25 mouse cellular contexts compared by ENCODE assay signal in genomic region chr1:83342726-83343250, GRCm38 (mm10).
DNase-seq lines count a peak whose midpoint lies in the region; ATAC-seq lines count a peak whose summit lies in the region.
"Had no signal": no experiment of that assay in that cellular context is flagged by ENCODE, and none has a peak within 500 bp of the region (broad histone marks: within the 10 kb centered on the region; RNA-seq: fewer than 3 reads in every experiment).

No protein-coding gene starts in this region.

- ATAC-seq in forebrain, embryonic 14.5 days, result no peak
- ATAC-seq in forebrain, embryonic 16.5 days, result no peak
- ATAC-seq in midbrain, embryonic 14.5 days (ENCODE audit: low FRiP score, low TSS enrichment), result no peak
- no peak for ATAC-seq in megakaryocyte progenitor cell, adult 5-6 weeks (replicated peaks; ENCODE audit: poor library complexity)
- ATAC-seq: activated CD4-positive, CD25-positive, alpha-beta regulatory T cell, adult 4 months; CD4-positive, CD25-positive, alpha-beta regulatory T cell, adult 4 months; forebrain, postnatal 0 days had no signal

- no peak overlapping the region for H3K9ac ChIP-seq in forebrain, embryonic 14.5 days (ENCODE audit: low read length)
- no peak overlapping the region for H3K9ac ChIP-seq in forebrain, embryonic 16.5 days (replicated peaks; ENCODE audit: low read depth, low read length)
- H3K9ac ChIP-seq in midbrain, embryonic 14.5 days (replicated peaks; ENCODE audit: low read length), result no peak overlapping the region
- H3K9ac ChIP-seq: embryonic facial prominence, embryonic 13.5 days; forebrain, embryonic 12.5 days; forebrain, postnatal 0 days; hindbrain, embryonic 12.5 days; hindbrain, embryonic 15.5 days had no signal

- 51% methylated on average over 4 of the region's 4 CpGs for WGBS in forebrain, embryonic 14.5 days
- 54% methylated on average over 4 of the region's 4 CpGs for WGBS in forebrain, embryonic 16.5 days
- 43% methylated on average over 4 of the region's 4 CpGs for WGBS in midbrain, embryonic 14.5 days

- DNase-seq in forebrain, embryonic 14.5 days (ENCODE audit: low spot score), result peak; percentile 17
- DNase-seq in retina, postnatal 1 day, result peak; percentile 70
- no peak for DNase-seq in retina, embryonic 14.5 days (ENCODE audit: low spot score)
- DNase-seq in midbrain, embryonic 14.5 days, result peak; percentile 29
- DNase-seq in layer of hippocampus, adult 18-20 months (ENCODE audit: low spot score in 2 of 2), result no peak
- DNase-seq: cerebellum, adult 11 months; cerebellum, adult 8-10 months; cerebellum, postnatal 10 days; cerebellum, postnatal 36 days; embryo, embryonic 11 days; forebrain, postnatal 0 days; gastrocnemius, adult 2 months; gastrocnemius, postnatal 14 days; heart, adult 11 months had no signal

- H3K27me3 ChIP-seq in forebrain, embryonic 14.5 days (replicated peaks; ENCODE audit: control insufficient read depth, insufficient read depth, low read length), result no peaks in the 10 kb centered on the region
- no peaks in the 10 kb centered on the region for H3K27me3 ChIP-seq in forebrain, embryonic 16.5 days (replicated peaks; ENCODE audit: control insufficient read depth, insufficient read depth, low read length)
- no peaks in the 10 kb centered on the region for H3K27me3 ChIP-seq in midbrain, embryonic 14.5 days (ENCODE audit: control insufficient read depth, insufficient read depth, low read length)
- H3K27me3 ChIP-seq: embryonic facial prominence, embryonic 13.5 days; forebrain, embryonic 12.5 days; hindbrain, embryonic 12.5 days; hindbrain, embryonic 15.5 days had no signal

- 0 out of 2 replicates have a peak, but pooled peaks cover 2% of the 10 kb centered on the region for H3K4me1 ChIP-seq in forebrain, embryonic 14.5 days (ENCODE audit: control insufficient read depth, insufficient read depth, low read length)
- no peaks in the 10 kb centered on the region; the same call in 1 of the 2 replicates for H3K4me1 ChIP-seq in forebrain, embryonic 16.5 days (replicated peaks; ENCODE audit: control insufficient read depth, insufficient read depth, low read length)
- no peaks in the 10 kb centered on the region for H3K4me1 ChIP-seq in midbrain, embryonic 14.5 days (ENCODE audit: control insufficient read depth, insufficient read depth, low read length)
- H3K4me1 ChIP-seq: embryonic facial prominence, embryonic 10.5 days; embryonic facial prominence, embryonic 13.5 days; hindbrain, embryonic 12.5 days; hindbrain, embryonic 15.5 days had no signal

- no peaks in the 10 kb centered on the region for H3K36me3 ChIP-seq in forebrain, embryonic 14.5 days (ENCODE audit: control insufficient read depth, insufficient read depth, low read length)
- no peaks in the 10 kb centered on the region for H3K36me3 ChIP-seq in forebrain, embryonic 16.5 days (ENCODE audit: control insufficient read depth, insufficient read depth)
- no peaks in the 10 kb centered on the region for H3K36me3 ChIP-seq in midbrain, embryonic 14.5 days (ENCODE audit: control insufficient read depth, insufficient read depth, low read length)
- H3K36me3 ChIP-seq: embryonic facial prominence, embryonic 10.5 days; embryonic facial prominence, embryonic 13.5 days; forebrain, embryonic 12.5 days; hindbrain, embryonic 12.5 days; hindbrain, embryonic 15.5 days had no signal

- H3K27ac ChIP-seq in forebrain, embryonic 14.5 days (ENCODE audit: low read depth, low read length), result no peak overlapping the region
- no peak overlapping the region for H3K27ac ChIP-seq in forebrain, embryonic 16.5 days (ENCODE audit: low read length)
- no peak overlapping the region for H3K27ac ChIP-seq in midbrain, embryonic 14.5 days (replicated peaks; ENCODE audit: low read depth, low read length)
- H3K27ac ChIP-seq: embryonic facial prominence, embryonic 10.5 days; embryonic facial prominence, embryonic 13.5 days; forebrain, embryonic 12.5 days; gastrocnemius, adult 2 months; hindbrain, embryonic 12.5 days; hindbrain, embryonic 15.5 days had no signal

- H3K4me3 ChIP-seq in forebrain, embryonic 14.5 days (ENCODE audit: low read depth, low read length), result no peak overlapping the region
- H3K4me3 ChIP-seq in forebrain, embryonic 16.5 days (replicated peaks; ENCODE audit: low read length), result no peak overlapping the region
- no peak overlapping the region for H3K4me3 ChIP-seq in midbrain, embryonic 14.5 days (replicated peaks; ENCODE audit: low read depth, low read length)
- H3K4me3 ChIP-seq: embryonic facial prominence, embryonic 10.5 days; embryonic facial prominence, embryonic 13.5 days; erythroblast, embryonic 14.5 days; forebrain, embryonic 12.5 days; gastrocnemius, adult 2 months; hindbrain, embryonic 12.5 days; hindbrain, embryonic 15.5 days had no signal

- H3K4me2 ChIP-seq in forebrain, embryonic 14.5 days (ENCODE audit: low read length), result no peak overlapping the region
- H3K4me2 ChIP-seq in forebrain, embryonic 16.5 days (ENCODE audit: low read length), result no peak overlapping the region
- no peak overlapping the region for H3K4me2 ChIP-seq in midbrain, embryonic 14.5 days (ENCODE audit: low read length)
- H3K4me2 ChIP-seq: embryonic facial prominence, embryonic 13.5 days; forebrain, embryonic 12.5 days; heart, embryonic 11.5 days; hindbrain, embryonic 12.5 days; hindbrain, embryonic 15.5 days had no signal

- no peaks in the 10 kb centered on the region for H3K9me3 ChIP-seq in forebrain, embryonic 14.5 days (replicated peaks; ENCODE audit: control insufficient read depth, low read length)
- no peaks in the 10 kb centered on the region for H3K9me3 ChIP-seq in forebrain, embryonic 16.5 days (ENCODE audit: control insufficient read depth, low read length)
- no peaks in the 10 kb centered on the region for H3K9me3 ChIP-seq in midbrain, embryonic 14.5 days (ENCODE audit: control insufficient read depth, low read length)
- H3K9me3 ChIP-seq: embryonic facial prominence, embryonic 10.5 days; embryonic facial prominence, embryonic 13.5 days; forebrain, embryonic 12.5 days; hindbrain, embryonic 12.5 days; hindbrain, embryonic 15.5 days had no signal

Comparison
In these comparisons a context has a peak if more than half of its experiments do, and no peak if none do; other contexts are left out.
1. DNase-seq: peak in forebrain, embryonic 14.5 days (single experiment), retina, postnatal 1 day (single experiment) and midbrain, embryonic 14.5 days (single experiment); none in retina, embryonic 14.5 days (single experiment) and layer of hippocampus, adult 18-20 months (0 of 2).